Mouse (Mus musculus) heart, postnatal 25 days (tissue): Measurements from ENCODE around the gene Vmn1r233. TPM values are rescaled to one million over a fixed set of nuclear protein-coding genes. Genes with fewer than 3 reads are reported as not detected.
A peak's percentile ranks its signal among the peaks of the same experiment; 100 is the strongest.

Source experiments
- DNase-seq: peaks from one replicate; pipeline ENCODE4 v3.0.0; 2022; ENCODE audit warnings: low spot score
- intact Hi-C: fragments of 180-260 bp; cut with DNase I; formaldehyde crosslinking; loops from one replicate; pipeline ENCODE4 v1.15.1; 2025
- total RNA-seq, 2 experiments: library from RNA; stranded (reverse); gene quantifications; 2 replicates each; pipeline ENCODE4 v1.2.3; 2021

The Vmn1r233 gene
- not detected for total RNA-seq

GRCm38 (mm10) chr17:20996364-20996763, at the start of gene Vmn1r233:
Vmn1r233 (minus strand) TSS chr17:20996464.
- no peak for DNase-seq
- intact Hi-C loops, result no loop called here

GRCm38 (mm10) chr17:21018410-21019080, 22.3 kb upstream of the Vmn1r233 start:
- no peak for DNase-seq
- intact Hi-C loops, result no loop called here

GRCm38 (mm10) chr17:21009726-21010125, 13.5 kb upstream of the Vmn1r233 start:
- intact Hi-C loops, result loop anchor here (2.0 kb wide), 1 partner anchor 61 kb away; no protein-coding TSS in a partner anchor
- DNase-seq, result no peak

GRCm38 (mm10) chr17:21008382-21009331, 12.4 kb upstream of the Vmn1r233 start, which contains the start of gene Zfp160:
Zfp160 (plus strand) TSS chr17:21008903.
- DNase-seq, result peak; percentile 75
- intact Hi-C loops, result loop anchor here (2.0 kb wide), 1 partner anchor 60 kb away; no protein-coding TSS in a partner anchor

DNA sequence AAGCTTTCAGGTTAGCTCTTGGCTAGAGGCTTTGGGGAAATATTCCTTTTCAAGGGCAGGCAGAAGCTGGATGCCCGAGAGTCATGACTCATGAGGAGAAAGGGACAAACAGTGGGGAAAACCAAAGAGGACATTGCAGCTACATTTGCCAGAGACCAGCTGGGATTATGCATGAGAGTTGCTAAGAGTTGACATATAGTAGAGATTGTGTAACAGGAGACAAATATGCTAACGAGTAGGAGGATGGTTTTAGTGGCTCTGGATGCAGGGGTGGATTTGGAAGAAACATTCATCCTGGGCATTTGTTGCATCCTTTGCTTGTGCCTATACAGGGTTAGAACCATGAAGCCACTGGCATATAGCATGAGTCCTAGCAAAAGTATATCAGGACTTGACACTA, 2.5 kb downstream of the Vmn1r233 start:
- intact Hi-C loops, result no loop called here
- no peak for DNase-seq

DNA sequence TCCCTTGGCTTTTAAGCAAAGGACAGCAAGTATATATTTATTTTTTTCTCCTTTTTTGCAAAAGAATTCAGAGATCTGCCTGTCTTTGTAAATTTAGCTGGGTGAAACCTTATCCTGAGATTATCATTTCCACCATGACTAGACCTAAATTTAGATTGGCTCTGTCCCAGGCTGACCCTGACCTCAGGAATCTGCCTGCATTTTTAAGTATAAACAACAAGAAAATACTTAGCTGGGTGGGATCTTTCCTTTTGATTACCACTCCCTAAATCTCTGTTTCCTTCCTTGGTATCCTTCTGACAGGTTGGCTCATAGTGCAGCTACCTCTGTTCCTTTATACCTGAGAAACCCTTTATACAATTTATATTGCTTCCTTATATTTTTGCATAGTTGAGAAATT, 29.6 kb downstream of the Vmn1r233 start:
- intact Hi-C loops, result no loop called here
- no peak for DNase-seq

DNA sequence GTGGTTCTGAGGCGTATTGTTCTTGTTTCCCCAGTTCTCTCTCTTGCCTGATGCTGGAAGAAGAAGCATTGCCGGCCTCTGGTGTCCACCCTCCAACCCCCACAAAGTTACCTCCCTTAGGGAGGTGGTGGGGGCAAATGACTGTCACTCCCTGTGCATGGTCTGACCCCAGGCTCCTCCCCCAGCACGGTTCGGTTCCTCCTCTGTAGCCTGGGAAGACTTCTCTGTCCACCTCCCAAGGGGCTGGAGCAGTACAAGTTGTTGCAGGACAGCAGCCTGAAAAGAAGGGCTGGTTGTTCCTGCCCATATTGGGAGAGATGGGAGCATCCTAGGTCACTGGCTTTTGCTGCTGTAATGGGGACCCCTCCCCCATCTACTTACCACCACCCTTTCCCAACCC, 30.8 kb downstream of the Vmn1r233 start:
- no peak for DNase-seq
- intact Hi-C loops, result no loop called here

GRCm38 (mm10) chr17:20960386-20960785, 35.9 kb downstream of the Vmn1r233 start:
- DNase-seq, result no peak
- intact Hi-C loops, result no loop called here

DNA sequence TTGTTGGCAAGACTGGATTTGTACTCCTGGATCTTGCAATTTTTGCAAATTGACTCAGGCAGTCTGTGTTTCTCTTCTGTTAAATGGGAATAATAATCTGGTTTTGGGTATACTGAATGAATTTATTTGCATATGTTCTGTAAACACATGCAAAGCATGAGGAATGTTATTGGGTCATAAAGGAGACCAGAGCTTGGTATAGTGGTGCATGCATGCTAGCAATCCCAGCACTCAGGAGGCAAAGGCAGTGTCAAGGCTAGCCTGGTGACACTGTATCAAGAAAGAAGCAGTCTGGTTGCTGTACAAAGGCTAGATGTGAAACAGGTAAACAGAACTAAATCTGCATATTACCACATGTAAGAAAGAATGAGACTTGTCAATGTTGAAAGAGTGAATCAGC, 49.6 kb downstream of the Vmn1r233 start:
- intact Hi-C loops, result loop anchor here (10.0 kb wide), 3 partner anchors 588 to 1478 kb away; partner anchors contain the start of genes Zfp52 and Zfp946

GRCm38 (mm10) chr17:20946026-20946565, 50.2 kb downstream of the Vmn1r233 start:
- intact Hi-C loops, result loop anchor here (10.0 kb wide), 3 partner anchors 589 to 1479 kb away; partner anchors contain the start of genes Zfp52 and Zfp946
- no peak for DNase-seq

More for the DNA sequence above, 49.6 kb downstream of the Vmn1r233 start:
- DNase-seq, result no peak

DNA sequence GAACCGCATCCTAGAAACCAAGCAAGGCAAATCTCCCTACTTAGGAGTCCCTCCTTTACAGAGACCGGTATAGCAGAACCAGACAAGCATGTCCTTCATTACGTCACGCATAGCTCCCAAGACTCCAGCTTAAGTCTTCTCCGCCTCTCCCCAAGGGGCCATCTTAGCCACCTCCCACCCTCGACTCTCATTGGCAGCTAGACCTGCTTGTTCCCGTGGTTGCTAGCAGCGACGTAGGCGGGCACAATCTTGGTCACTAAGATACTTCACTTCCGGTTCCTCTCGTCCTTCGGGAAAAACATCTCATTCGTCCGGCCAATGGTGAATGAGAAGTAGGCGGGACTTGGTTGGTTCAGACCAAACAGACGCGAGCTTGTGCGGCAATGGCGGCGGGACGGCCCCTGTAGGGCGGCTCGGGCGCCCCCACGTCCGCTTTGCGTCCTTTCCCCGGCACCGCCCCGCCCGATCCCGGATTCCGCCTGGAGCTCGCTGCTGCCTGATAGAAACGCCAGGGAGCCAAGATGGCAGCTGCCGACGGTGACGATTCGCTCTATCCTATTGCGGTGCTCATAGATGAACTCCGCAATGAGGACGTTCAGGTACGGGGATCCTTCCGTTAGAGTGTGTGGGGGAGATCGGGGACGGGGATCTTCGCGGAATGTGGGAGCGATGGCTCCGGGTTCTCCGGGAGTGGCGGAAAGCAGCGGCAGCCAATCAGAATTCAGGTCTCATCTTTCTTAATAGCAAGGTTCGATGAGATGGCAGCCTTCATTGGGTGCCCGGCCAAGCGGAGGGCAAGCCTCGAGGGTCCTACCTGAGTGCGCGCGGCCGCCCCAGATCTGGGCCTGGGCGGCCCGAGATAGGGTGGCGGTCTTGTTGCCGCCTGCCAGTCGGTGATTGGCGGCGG, 51.0 kb downstream of the Vmn1r233 start, which contains the start of gene Ppp2r1a:
Ppp2r1a (plus strand) TSS at position 327 of the 907 bp plus-strand sequence.
- intact Hi-C loops, result loop anchor here (10.0 kb wide), 3 partner anchors 590 to 1480 kb away; partner anchors contain the start of genes Zfp52 and Zfp946
- peak; percentile 98 for DNase-seq

- intact Hi-C loops, result loop anchor here (10.0 kb wide), 3 partner anchors 591 to 1481 kb away; partner anchors contain the start of genes Zfp52 and Zfp946
- DNase-seq, result no peak
Observed at GRCm38 (mm10) chr17:20944226-20944625, 52.0 kb downstream of the Vmn1r233 start.

Other genes with a start within 250 kb of the Vmn1r233 start
- gene Vmn1r228, start 210.3 kb downstream of the Vmn1r233 start, total RNA-seq, result not detected
- gene Vmn1r229, start 184.9 kb downstream of the Vmn1r233 start, total RNA-seq, result not detected
- gene Vmn1r230, start 156.0 kb downstream of the Vmn1r233 start, total RNA-seq, result not detected
- gene Vmn1r231, start 91.4 kb downstream of the Vmn1r233 start, total RNA-seq, result not detected
- gene Vmn1r232, start 76.8 kb downstream of the Vmn1r233 start, total RNA-seq, result not detected
- gene Ppp2r1a, start 51.2 kb downstream of the Vmn1r233 start, total RNA-seq, result 100 to 1,000 TPM; 186 to 216 TPM
- 10 to 100 TPM; 11.0 to 11.5 TPM for gene Zfp160, start 12.4 kb upstream of the Vmn1r233 start, total RNA-seq
- gene Vmn1r234, start 229.6 kb upstream of the Vmn1r233 start, total RNA-seq, result not detected